Mouse (Mus musculus) ES-E14 (cell line): ENCODE results near the gene Tead1. TPM values are rescaled to one million over a fixed set of nuclear protein-coding genes. Genes with fewer than 3 reads are reported as not detected.

Source experiments
- DNase-seq: peaks from one replicate; pipeline ENCODE4 v3.0.0-alpha.2; 2013; ENCODE audit warnings: low read depth, low spot score
- H3K27ac ChIP-seq: 2 replicates; pipeline ENCODE4 v1.5.1; 2012; ENCODE audit warnings: low read depth, mild to moderate bottlenecking, low read length, moderate library complexity, mixed read lengths; ENCODE audit not compliant: poor library complexity, insufficient read depth, severe bottlenecking
- H3K36me3 ChIP-seq: 2 replicates; pipeline ENCODE4 v1.6.1; 2012; ENCODE audit warnings: mild to moderate bottlenecking, low read length, moderate library complexity, mixed read lengths; ENCODE audit not compliant: control insufficient read depth, poor library complexity, insufficient read depth, severe bottlenecking
- H3K4me1 ChIP-seq, 2 experiments: fragments of 150-350 bp in 1 of 2; sonication (generic) in 1 of 2; 2 replicates each; pipeline ENCODE4 v1.6.1; 2012; ENCODE audit warnings: low read length in 2 of 2, mild to moderate bottlenecking in 1 of 2, mixed read lengths in 1 of 2; ENCODE audit not compliant: control insufficient read depth in 2 of 2, insufficient read depth in 2 of 2, poor library complexity in 1 of 2
- H3K4me3 ChIP-seq, 2 experiments: fragments of 150-350 bp in 1 of 2; sonication (generic) in 1 of 2; 2 replicates each; pipeline ENCODE4 v1.5.1; 2012; ENCODE audit warnings: low read length in 2 of 2, low read depth in 1 of 2, mild to moderate bottlenecking in 1 of 2, mixed read lengths in 1 of 2; ENCODE audit not compliant: insufficient read depth in 1 of 2, poor library complexity in 1 of 2, severe bottlenecking in 1 of 2
- H3K9ac ChIP-seq: 2 replicates; pipeline ENCODE4 v1.6.1; 2012; ENCODE audit warnings: low read depth, mild to moderate bottlenecking, low read length, mixed read lengths; ENCODE audit not compliant: poor library complexity, insufficient read depth, severe bottlenecking
- H3K9me3 ChIP-seq: fragments of 150-350 bp; sonication (generic); 2 replicates; pipeline ENCODE4 v1.6.1; 2012; ENCODE audit warnings: low read depth, mild to moderate bottlenecking, low read length; ENCODE audit not compliant: control insufficient read depth, insufficient read depth
- CHD2 ChIP-seq: IDR thresholded peaks from 2 replicates; pipeline ENCODE4 v1.6.1; 2014; ENCODE audit warnings: mild to moderate bottlenecking, low read depth, low read length, inconsistent platforms
- HCFC1 ChIP-seq: IDR thresholded peaks from 2 replicates; pipeline ENCODE4 v1.6.1; 2012; ENCODE audit warnings: low read length, inconsistent platforms, borderline replicate concordance; ENCODE audit not compliant: insufficient read depth
- MAFK ChIP-seq: IDR thresholded peaks from 2 replicates; pipeline ENCODE4 v1.6.1; 2014; ENCODE audit warnings: mild to moderate bottlenecking, low read depth, low read length, inconsistent platforms; ENCODE audit not compliant: insufficient read depth
- ZC3H11A ChIP-seq: IDR thresholded peaks from 2 replicates; pipeline ENCODE4 v1.6.1; 2012; ENCODE audit warnings: low read depth, mild to moderate bottlenecking, inconsistent platforms, low read length, borderline replicate concordance
- ZNF384 ChIP-seq: IDR thresholded peaks from 2 replicates; pipeline ENCODE4 v1.6.1; 2012; ENCODE audit warnings: low read depth, low read length, inconsistent platforms
- in situ Hi-C, 2 experiments: fragments of 600-800 bp; cut with MboI; formaldehyde crosslinking; loops; one replicate each; pipeline ENCODE4 v1.15.1; 2025; ENCODE audit warnings: low sequenced_read_pairs in 2 of 2, inconsistent platforms in 1 of 2; ENCODE audit not compliant: unreplicated experiment in 2 of 2
- total RNA-seq: library from RNA; depleted of rRNA; stranded (reverse); fragments of 300-350 nt; gene quantifications from 2 replicates; pipeline ENCODE4 v1.2.3, GENCODE M21; 2012

Gene Tead1
- total RNA-seq, 1 experiment: 90.5 TPM

DNA sequence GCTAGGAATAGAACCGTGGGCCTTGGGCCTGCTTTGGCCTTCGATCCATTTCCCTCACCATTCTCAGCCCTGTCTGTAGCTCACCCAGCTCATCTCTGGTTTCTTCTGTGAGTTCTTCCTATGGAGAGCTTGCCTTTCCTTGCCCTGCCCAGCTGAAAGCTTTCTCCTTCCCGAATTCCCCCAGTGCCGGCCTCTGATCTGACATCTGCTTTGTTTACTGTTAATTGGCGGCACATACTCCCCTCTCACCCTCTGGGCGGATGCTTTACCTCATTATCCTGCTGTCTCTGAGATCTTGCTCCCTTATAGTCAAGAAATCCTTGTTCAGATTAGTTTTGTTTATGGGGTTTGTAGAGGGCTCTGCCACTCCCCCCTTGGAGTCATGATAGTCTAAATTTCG lies 131.6 kb downstream of the Tead1 start:
- peaks cover 9 to 15% of the 10 kb centered on the region in 2 experiments for H3K4me1 ChIP-seq
- H3K27ac ChIP-seq: no peak overlapping the region
- no peak overlapping the region for H3K9ac ChIP-seq

DNA sequence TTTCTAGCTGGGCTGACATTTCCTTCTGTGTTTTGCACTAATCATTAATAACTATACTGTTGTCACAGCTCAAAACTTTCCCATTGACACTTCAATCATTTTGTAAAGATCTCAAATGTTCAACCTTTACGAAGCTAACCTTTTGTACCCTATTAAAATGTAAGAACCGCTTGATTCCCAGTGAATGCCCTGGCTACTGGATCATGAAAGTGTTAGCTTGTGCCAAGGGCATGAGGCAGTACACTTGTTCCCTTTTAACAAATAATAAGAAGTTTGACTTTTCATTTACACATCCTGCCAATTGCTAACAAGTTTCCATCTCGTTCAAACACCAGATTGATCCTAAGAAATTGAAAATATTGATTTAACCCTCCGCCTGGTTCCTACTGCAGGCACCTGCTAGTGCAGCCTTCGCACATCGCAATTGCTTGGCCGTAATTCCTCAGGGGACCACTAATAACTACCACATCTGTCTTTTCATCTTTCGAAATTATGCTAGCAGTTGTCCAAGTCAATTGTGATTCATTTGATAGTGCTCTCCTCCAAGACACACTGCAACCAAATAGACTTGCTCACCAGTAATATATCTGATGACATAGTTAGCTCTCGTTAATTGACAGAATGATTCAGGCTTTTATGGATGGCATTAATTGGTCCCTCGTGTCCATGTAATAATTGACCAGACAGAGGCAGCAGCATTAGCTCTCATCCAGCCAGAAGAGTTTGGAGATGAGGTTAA lies 133.1 kb downstream of the Tead1 start:
- H3K27ac ChIP-seq: no peak overlapping the region
- H3K4me1 ChIP-seq: peaks cover 7 to 8% of the 10 kb centered on the region in 2 experiments
- no peaks in the 10 kb centered on the region for H3K9me3 ChIP-seq
- no peaks in the 10 kb centered on the region for H3K36me3 ChIP-seq
- in situ Hi-C loops: no loop called here
- no peak overlapping the region for H3K4me3 ChIP-seq
- no peak for DNase-seq
- H3K9ac ChIP-seq: no peak overlapping the region
- TF ChIP-seq CHD2 (no peak), ZC3H11A (no peak), ZNF384 (no peak), MAFK (no peak), HCFC1 (no peak)

More for the DNA sequence above, 131.6 kb downstream of the Tead1 start:
- Histone ChIP-seq H3K36me3 (no peaks in the 10 kb centered on the region), H3K4me3 (no peak overlapping the region), H3K9me3 (no peaks in the 10 kb centered on the region)
- TF ChIP-seq MAFK (no peak), HCFC1 (no peak), CHD2 (no peak), ZNF384 (no peak), ZC3H11A (no peak)
- in situ Hi-C loops: no loop called here
- DNase-seq: no peak

DNA sequence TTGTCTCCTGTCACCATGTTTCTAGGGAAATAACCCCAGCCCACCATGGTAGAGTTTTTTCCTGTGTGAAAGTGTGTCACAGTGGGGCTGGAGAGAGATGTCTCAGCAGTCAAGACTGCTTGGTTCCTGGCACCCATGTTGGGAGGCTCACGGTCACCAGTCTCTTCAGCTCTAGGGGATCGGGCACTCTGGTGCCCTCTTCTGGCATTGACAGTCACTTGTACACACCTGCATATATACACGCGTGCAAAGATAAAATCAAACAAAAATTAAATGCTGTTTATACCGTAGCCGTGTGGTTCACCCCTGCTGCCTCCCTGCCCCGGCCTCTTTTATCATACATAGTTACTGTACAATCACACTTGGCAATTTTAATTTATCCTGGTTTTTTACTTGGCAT lies 134.0 kb downstream of the Tead1 start:
- no peak for DNase-seq
- no peaks in the 10 kb centered on the region for H3K36me3 ChIP-seq
- H3K9ac ChIP-seq: no peak overlapping the region
- in situ Hi-C loops: no loop called here
- H3K4me3 ChIP-seq: no peak overlapping the region
- peaks cover 3 to 8% of the 10 kb centered on the region in 2 experiments for H3K4me1 ChIP-seq
- TF ChIP-seq ZC3H11A (no peak), HCFC1 (no peak), MAFK (no peak), ZNF384 (no peak), CHD2 (no peak)
- no peak overlapping the region for H3K27ac ChIP-seq
- H3K9me3 ChIP-seq: no peaks in the 10 kb centered on the region

GRCm38 (mm10) chr7:112813731-112814306 lies 134.7 kb downstream of the Tead1 start:
- Histone ChIP-seq H3K9me3 (no peaks in the 10 kb centered on the region), H3K27ac (no peak overlapping the region), H3K9ac (no peak overlapping the region), H3K4me1 (peaks cover 2 to 8% of the 10 kb centered on the region in 2 experiments; a peak in 3 of 4 replicates), H3K36me3 (no peaks in the 10 kb centered on the region), H3K4me3 (no peak overlapping the region)
- no peak for DNase-seq
- in situ Hi-C loops: no loop called here
- TF ChIP-seq HCFC1 (no peak), ZNF384 (no peak), ZC3H11A (no peak), CHD2 (no peak), MAFK (no peak)
